Mouse (Mus musculus): ENCODE results near the gene Anapc2. TPM values are rescaled to one million over a fixed set of nuclear protein-coding genes. Genes with fewer than 3 reads are reported as not detected.

Gene Anapc2
- total and polyA plus RNA-seq, 3 experiments = 78.8 to 110 (median 82.7) TPM

DNA sequence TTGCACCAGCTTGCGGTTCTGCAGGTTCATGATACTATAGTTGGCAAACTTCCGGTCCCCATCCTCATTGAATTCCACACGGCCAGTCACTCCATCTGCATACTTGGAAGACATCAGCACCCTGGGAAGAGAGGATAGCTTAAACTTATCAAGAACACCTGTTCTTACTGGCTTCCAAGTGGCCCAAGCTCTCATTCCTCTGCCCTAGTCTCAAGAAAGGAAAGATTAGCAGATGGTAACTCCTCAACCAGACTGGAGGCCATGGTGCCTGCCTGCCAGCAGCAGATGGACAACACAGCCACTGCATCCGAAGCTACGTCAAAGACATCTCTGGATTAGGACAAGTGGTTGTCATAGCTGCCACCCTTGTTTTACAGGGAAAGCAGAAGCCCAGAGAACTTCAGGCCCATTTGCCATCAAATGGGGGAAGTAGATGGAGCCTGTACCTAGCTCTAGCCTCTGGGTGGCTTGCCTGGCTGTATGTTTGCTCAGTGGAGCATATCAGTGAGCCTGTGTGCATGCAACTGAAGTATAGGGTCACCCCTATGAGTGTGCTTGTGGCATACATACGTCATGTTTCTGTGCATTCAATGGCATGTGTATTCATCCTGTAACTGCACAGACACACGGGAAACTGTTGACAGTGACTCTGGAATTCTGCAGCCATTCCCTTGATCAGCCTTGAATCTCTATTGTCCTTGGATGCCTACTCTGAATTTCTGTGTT lies 31.8 kb downstream of the Anapc2 start:
- no peak for DNase-seq

DNA sequence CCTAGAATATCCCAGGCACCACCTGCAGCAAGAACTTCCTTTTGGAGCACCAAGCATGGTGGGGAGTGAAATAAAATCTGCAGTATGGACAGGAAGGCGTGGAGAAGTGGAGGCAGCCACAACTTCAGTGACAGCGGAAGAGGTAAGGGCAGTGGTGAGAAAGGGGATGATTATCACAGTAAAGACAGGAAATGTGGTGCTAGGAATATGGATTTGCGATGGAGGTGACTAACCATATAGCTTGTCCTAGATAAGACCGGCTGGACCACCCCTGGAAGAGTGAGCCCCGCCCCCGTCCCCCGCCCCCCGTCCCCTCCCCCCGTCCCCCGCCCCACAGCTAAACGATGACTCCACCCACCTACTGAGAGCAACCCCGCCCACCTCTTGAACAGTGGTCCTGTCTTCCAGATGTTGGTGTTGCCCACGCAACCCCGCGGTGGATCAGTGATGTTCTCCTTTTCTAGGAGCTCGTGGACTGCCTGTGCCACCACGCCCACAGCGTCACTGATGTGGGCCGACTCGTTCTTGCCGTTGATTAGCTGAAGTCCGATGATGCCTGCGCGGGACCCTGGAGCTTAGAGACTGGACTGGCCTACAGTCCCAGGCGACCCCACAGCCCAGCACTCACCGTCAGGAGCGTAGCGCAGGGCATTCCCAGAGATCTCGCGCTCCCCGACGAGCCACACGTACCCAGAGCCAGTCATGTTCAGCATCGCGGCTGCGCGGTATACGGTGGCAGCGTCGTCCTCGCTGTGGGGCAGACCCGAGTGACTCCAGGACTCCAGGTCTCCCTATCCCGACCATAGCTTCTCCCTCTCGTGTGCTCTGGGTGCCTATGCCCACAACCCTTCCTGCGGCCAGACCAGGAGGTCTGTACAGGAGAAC lies 32.6 kb downstream of the Anapc2 start:
- DNase-seq = peak; percentile 24

DNA sequence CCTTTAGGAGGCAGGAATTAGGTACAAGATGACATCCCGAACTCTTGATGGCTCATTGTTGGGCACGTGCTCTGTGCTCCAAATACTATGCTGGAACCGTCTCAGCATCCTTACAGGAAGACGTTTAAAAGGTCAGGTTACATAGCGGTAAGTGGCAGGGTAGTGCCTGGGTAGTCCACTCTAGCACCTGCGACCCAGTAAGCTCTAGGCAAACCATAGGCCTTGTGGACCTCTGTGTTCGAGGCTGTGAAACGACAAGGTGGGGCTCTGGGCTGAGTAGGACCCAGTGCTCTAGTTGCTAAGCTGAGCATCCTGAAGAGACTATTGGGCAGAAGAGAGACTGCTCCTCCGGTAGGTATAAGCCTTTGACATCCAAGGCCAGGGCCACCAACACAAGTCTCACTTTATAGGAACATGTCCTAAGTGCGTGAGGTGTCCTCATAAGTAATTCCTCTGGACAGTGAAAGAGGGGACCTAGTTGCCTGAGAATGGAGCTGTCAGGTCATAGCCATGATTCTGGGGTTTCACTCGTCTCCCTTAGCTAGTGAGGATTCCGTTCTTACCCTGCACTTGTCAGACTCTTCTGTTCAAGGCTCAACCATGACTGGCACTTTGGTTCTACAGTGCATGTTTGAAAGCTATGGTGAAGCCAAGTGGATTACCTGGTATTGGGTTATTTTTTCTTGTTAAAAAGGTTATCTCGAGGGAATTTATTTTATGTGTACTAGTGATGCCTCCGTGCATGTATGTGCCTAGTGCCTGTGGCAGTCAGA lies 33.5 kb downstream of the Anapc2 start:
- DNase-seq = no peak

DNA sequence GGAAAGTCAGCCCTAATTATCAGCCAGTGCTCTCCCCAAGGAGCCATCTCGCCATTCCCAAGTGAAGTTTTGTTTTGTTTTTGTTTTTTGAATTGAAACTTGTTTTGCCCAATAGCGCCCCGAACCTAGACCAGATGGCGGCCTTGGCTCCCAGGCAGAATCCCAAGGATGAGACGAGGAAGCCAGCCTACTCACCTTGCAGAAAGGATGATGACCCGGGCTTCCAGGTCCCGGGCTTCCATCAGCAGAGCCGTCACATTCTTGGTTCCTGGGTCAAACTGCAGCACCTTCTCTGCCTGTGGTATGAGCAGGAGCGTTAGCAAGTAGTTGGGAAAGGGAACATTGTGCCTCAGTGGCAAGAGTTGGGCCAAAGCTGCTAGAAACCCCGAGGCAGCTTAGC lies 37.9 kb downstream of the Anapc2 start:
- DNase-seq = no peak

DNA sequence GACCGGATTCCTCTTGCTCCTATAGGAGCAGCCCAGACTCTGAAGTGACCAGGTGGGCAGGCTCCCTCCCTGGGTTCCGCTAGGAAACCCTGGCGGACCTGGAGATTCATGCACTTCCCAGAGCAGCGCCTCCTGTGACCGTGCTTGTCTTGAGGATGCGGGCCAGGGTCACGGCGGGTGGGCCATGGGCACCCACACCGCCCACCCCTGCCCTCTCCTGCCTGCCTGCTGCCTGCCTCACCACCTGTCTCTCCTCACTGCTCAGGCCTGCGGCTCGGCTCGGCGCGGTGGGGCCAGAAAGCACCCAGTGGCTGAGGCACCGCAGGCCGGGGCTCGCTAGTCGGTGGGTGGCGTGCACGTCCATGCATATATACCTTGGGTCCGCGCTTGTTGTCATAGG lies 38.7 kb downstream of the Anapc2 start:
- no peak for DNase-seq

DNA sequence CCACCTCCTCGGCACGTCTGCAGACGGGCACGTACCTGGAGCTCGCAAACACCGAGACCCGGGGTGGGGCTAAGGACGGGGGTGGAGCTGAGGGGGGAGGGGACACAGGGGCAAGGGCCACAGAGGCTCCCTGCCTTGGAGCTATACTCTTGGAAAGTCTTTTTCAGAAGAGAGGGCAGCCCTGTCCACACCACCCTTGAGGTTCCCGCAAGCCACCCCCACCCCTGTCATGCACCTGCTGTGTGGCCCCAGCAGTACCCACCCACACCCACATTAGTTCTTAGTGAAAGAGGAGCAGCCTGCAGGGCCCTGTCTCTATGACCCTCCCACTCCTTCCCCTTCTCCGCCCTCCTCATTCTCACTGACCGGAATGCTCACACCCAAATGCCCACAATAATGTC lies 39.2 kb downstream of the Anapc2 start:
- no peak for DNase-seq

DNA sequence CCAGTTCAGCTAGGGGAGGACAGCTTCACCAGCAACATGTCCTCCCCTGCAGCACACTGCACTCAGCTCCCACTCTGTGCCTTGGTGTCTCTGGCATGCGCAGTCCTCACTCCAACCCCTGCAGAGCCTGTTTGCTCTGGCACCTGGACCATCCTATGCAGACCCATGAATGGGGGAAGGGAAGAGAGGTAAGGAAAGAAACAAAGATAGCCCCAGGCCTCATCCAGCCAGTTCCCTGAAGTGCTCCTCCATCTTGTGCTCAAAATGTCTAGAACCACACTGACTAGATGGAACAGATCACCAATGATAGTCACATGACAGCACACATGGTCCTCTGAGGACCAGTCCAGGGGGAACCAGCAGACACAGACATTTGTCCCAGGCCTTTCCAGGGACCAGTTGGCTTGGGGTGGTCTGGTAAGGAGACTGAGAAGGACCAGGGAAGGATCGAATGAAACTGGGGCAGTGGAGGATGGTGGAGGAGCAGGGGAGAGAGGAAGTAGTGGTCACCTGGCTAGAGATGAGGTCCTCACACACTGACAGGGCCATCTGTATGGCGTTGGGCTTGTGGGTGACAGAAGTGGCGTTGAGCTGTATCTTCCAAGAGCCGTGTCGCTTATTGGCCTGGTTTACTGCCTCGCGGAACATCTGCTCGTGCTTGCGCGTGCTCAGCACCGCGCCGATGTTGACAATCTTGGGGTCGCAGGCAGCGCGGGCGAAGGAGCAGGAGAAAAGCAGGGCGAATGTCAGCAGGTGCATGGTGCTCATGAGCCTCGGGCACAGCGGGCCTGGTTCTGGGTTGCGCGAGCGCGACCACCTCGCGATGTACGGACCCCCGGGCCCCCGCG lies 46.1 kb downstream of the Anapc2 start:
- DNase-seq = no peak

DNA sequence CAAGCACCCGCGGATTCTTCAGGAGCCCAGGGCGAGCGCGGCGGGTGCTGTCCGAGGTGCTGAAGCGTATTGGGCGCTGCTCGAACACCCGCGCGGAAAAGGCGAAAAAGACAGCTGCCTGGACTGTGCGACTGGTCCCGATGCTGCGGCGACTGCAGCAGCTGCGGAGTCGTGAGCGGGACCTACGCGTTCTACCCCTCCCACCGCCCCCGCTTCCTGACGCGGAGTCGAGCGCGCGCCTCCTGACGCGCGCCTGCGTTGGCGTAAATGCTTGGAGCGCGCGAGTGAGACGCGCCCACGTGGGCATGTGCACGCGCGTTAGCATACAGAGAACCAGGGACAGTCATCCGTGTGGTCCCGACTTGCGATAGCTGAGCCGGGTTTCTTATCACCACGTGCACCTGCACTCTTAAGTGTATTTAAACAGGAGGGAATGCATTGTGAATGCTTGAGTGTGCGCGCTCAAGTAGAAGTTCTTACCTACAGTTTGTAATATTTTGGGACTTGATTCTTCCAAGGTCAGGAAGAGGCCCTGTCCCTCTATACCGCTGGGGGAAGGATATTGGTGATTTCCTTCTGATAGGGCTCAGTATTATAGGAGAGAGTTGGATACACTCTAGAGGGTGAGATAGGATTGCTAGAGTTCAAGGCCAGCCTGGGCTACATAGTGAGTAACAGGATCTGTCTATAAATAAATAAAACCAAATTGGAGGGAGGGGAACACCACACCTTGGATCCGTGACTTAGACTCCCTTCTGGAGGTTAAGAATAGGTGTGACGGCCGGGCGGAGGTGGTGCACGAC lies 46.9 kb downstream of the Anapc2 start, which contains the start of gene Grin1:
TSS of gene Grin1 (minus strand) at position 217 of the 803 bp plus-strand sequence.
- peak; percentile 65 for DNase-seq

DNA sequence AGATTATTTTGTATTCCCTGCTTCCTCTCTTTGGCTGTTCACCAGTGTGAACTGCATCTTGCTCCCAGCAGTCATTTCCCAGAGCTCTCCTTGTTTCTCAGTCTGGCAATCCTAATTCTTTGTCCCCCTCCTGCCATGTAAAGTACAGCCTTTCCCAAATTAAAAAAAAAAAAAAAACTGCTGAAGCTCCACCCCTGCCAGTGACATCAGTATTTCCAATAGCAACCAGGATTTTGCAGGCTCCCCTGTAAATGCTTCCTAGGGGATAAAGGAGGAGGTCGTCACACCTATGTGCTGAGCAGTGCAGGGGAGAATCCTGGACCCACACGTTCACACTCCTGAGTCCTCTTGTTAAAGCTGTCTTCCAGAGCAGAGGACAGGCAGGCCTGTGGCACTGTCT lies 47.8 kb downstream of the Anapc2 start:
- DNase-seq = no peak

DNA sequence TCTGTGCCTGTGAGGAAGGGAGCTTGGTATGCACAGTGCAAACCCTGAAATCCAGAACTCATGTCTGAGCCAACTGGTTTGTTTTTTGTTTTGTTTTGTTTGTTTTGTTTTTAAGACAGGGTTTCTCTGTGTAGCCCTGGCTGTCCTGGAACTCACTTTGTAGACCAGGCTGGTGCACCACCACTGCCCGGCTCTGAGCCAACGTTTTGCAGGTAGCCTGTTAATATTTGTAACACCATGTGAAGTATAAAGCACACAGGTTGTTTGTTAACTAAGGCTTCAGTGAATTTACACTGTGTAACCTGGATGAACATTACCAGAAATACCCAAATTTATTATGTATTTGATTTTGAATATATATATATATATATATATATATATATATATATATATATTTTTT lies 53.8 kb downstream of the Anapc2 start:
- no peak for DNase-seq

DNA sequence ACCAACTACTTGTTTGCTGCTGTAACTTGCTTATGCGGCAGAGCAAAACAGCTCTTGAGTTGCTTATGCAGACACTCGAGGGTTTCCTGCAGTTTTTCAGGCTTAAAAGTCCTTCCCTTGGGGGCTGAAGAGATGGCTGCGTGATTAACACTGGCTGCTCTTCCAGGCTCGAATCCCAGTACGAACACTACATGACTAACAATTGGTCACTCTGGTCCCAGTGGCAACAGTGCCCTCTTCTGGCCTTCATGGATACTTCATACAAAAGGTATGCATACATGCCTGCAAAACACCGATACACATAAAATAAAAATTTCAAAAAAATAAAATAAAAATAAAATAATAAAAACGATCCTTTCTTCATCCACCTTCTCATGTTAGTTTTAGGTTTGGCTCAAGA lies 56.2 kb downstream of the Anapc2 start:
- no peak for DNase-seq

DNA sequence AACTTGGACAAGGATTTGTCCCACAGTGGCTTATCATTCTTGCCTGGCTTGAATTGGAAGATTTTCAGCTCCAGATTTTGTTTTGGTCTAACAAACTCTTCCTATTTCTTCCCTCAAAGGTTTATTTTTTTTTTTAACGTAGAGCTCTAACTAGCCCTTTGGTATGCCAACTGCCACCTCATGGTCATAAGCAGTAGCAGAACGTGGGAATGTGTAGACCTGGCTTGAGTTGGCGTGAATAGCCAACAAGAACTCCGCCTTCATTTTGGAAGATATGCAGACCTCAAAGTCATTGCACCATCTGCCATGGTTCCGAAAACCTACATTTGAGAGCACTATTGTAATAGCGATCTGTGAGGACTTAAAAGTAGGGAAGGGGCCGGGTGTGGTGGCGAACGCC lies 59.2 kb downstream of the Anapc2 start:
- DNase-seq = no peak

DNA sequence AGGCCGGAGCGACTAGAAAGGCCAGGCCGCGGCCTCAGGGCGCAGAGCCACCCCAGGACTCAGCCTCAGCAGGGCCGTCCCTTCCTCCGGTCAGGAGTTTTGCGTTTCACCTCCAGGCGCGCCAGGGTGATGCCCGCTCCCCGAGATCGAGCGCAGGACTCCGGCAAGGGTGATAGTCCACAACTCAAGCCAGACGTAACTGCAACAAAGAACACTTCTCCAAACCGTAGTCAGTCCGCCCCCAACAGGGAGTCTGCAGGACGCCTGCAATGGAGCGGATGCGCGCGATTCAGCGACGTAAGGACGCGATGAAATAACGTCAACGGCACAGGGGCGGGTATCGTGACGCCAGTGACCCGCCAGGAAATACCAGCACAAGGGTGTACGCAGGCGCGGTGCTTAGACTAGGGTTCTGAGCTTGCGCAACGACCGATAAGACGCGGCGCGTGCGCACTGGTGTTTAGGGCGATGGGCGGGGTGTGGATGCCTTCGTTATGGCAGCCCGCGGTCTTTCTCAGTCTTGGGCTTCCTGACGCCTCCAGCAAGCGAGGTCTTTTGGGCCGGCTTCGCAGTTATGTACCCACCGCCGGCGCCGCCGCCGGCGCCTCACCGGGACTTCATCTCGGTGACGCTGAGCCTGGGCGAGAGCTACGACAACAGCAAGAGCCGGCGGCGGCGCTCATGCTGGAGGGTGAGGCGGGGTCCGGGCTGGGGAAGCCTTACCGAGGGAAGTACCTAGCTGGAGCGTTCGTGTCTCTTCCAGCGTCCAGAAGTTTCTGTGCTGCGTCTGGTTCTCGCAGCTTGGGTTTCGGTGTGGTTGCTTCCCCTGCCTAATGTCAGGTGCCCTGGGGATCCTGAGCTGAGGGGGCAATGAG lies 60.2 kb downstream of the Anapc2 start, which contains the start of gene Man1b1:
TSS of gene Man1b1 (plus strand) at position 53 of the 875 bp plus-strand sequence.
- DNase-seq = peak; percentile 99

DNA sequence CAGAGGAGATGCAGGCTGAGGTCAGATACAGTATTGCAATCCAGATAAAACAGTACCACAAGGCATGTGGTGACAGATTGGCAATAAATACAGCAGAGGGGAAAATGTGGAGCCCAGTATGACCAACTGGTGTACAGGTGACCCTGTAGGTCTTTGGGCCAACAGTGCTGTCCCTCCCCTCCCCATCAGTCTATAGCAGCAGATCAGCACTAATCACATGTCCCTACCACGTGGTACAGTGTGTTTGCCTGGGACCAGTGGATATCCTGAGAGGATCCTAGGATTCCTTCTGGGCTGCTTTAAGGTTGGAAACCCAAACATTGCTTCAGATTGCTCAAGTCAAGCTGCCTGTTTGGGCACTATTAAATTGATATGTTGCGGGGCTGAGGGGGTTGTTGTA lies 61.3 kb downstream of the Anapc2 start:
- no peak for DNase-seq

Other genes starting within 250 kb of the Anapc2 start
Only the 30 nearest of the 34 such genes appear.
- under 1 TPM in 1 of 2 experiments, not detected in 1; 0.40 TPM for gene Entpd8, start 192.2 kb upstream of the Anapc2 start, total RNA-seq (2021)
- gene Entpd8, start 192.2 kb upstream of the Anapc2 start, polyA plus RNA-seq (2012; rRNA removed) = 0.08 and 0.11 TPM in 2 replicates
- not detected for gene Noxa1, start 177.3 kb upstream of the Anapc2 start, total RNA-seq (2021)
- gene Noxa1, start 177.3 kb upstream of the Anapc2 start, polyA plus RNA-seq (2012; rRNA removed) = not detected in 2 replicates
- 1 to 10 TPM; 1.9 to 3.6 TPM for gene Nrarp, start 91.7 kb upstream of the Anapc2 start, total RNA-seq (2021)
- 12.0 and 19.0 TPM in 2 replicates for gene Nrarp, start 91.7 kb upstream of the Anapc2 start, polyA plus RNA-seq (2012; rRNA removed)
- 10 to 100 TPM; 21.9 to 24.2 TPM for gene Tor4a, start 75.6 kb upstream of the Anapc2 start, total RNA-seq (2021)
- gene Tor4a, start 75.6 kb upstream of the Anapc2 start, polyA plus RNA-seq (2012; rRNA removed) = 51.3 and 60.0 TPM in 2 replicates
- 10 to 100 TPM; 36.3 to 57.4 TPM for gene Nelfb, start 61.0 kb upstream of the Anapc2 start, total RNA-seq (2021)
- gene Nelfb, start 61.0 kb upstream of the Anapc2 start, polyA plus RNA-seq (2012; rRNA removed) = 37.5 and 38.2 TPM in 2 replicates
- gene Stpg3, start 57.8 kb upstream of the Anapc2 start, total RNA-seq (2021) = not detected
- not detected in 2 replicates for gene Stpg3, start 57.8 kb upstream of the Anapc2 start, polyA plus RNA-seq (2012; rRNA removed)
- gene Fam166a, start 53.7 kb upstream of the Anapc2 start, total RNA-seq (2021) = not detected
- 0.15 and 0.16 TPM in 2 replicates for gene Fam166a, start 53.7 kb upstream of the Anapc2 start, polyA plus RNA-seq (2012; rRNA removed)
- 100 to 1,000 TPM; 303 to 312 TPM for gene Tubb4b, start 47.8 kb upstream of the Anapc2 start, total RNA-seq (2021)
- 210 and 267 TPM in 2 replicates for gene Tubb4b, start 47.8 kb upstream of the Anapc2 start, polyA plus RNA-seq (2012; rRNA removed)
- gene Slc34a3, start 38.1 kb upstream of the Anapc2 start, total RNA-seq (2021) = not detected
- not detected in 2 replicates for gene Slc34a3, start 38.1 kb upstream of the Anapc2 start, polyA plus RNA-seq (2012; rRNA removed)
- not detected for gene Rnf224, start 35.7 kb upstream of the Anapc2 start, total RNA-seq (2021)
- gene Rnf224, start 35.7 kb upstream of the Anapc2 start, polyA plus RNA-seq (2012; rRNA removed) = not detected in 2 replicates
- 1 to 10 TPM; 6.7 to 8.5 TPM for gene Rnf208, start 30.2 kb upstream of the Anapc2 start, total RNA-seq (2021)
- gene Rnf208, start 30.2 kb upstream of the Anapc2 start, polyA plus RNA-seq (2012; rRNA removed) = 25.8 and 36.4 TPM in 2 replicates
- gene Cysrt1, start 30.0 kb upstream of the Anapc2 start, total RNA-seq (2021) = not detected
- gene Cysrt1, start 30.0 kb upstream of the Anapc2 start, polyA plus RNA-seq (2012; rRNA removed) = 0.12 TPM in 1 of 2 replicates, not detected in the other
- 1 to 10 TPM; 3.1 to 3.2 TPM for gene AL732309.1, start 25.6 kb upstream of the Anapc2 start, total RNA-seq (2021)
- 21.7 and 22.6 TPM in 2 replicates for gene AL732309.1, start 25.6 kb upstream of the Anapc2 start, polyA plus RNA-seq (2012; rRNA removed)
- 10 to 100 TPM; 23.9 to 32.0 TPM for gene Tmem203, start 17.0 kb upstream of the Anapc2 start, total RNA-seq (2021)
- gene Tmem203, start 17.0 kb upstream of the Anapc2 start, polyA plus RNA-seq (2012; rRNA removed) = 114 and 116 TPM in 2 replicates
- 10 to 100 TPM in 1 of 2 experiments, 1 to 10 TPM in 1; 10.0 to 13.1 TPM for gene Tprn, start 9.9 kb upstream of the Anapc2 start, total RNA-seq (2021)
- gene Tprn, start 9.9 kb upstream of the Anapc2 start, polyA plus RNA-seq (2012; rRNA removed) = 13.6 and 14.6 TPM in 2 replicates
- 10 to 100 TPM; 37.6 to 46.1 TPM for gene Ssna1, start within 50 bp of the Anapc2 start, total RNA-seq (2021)
- gene Ssna1, start within 50 bp of the Anapc2 start, polyA plus RNA-seq (2012; rRNA removed) = 55.2 and 62.1 TPM in 2 replicates
- gene Tmem210, start 15.7 kb downstream of the Anapc2 start, total RNA-seq (2021) = not detected
- gene Tmem210, start 15.7 kb downstream of the Anapc2 start, polyA plus RNA-seq (2012; rRNA removed) = not detected in 2 replicates
- gene Lrrc26, start 17.4 kb downstream of the Anapc2 start, total RNA-seq (2021) = not detected
- not detected in 2 replicates for gene Lrrc26, start 17.4 kb downstream of the Anapc2 start, polyA plus RNA-seq (2012; rRNA removed)
- 10 to 100 TPM in 1 of 2 experiments, 1 to 10 TPM in 1; 8.3 to 13.3 TPM for gene Grin1, start 46.7 kb downstream of the Anapc2 start, total RNA-seq (2021)
- 15.3 and 16.4 TPM in 2 replicates for gene Grin1, start 46.7 kb downstream of the Anapc2 start, polyA plus RNA-seq (2012; rRNA removed)
- gene Man1b1, start 59.9 kb downstream of the Anapc2 start, total RNA-seq (2021) = 10 to 100 TPM; 53.6 to 59.9 TPM
- 10.3 and 13.5 TPM in 2 replicates for gene Man1b1, start 59.9 kb downstream of the Anapc2 start, polyA plus RNA-seq (2012; rRNA removed)
- 10 to 100 TPM; 34.2 to 38.5 TPM for gene Dpp7, start 83.9 kb downstream of the Anapc2 start, total RNA-seq (2021)
- gene Dpp7, start 83.9 kb downstream of the Anapc2 start, polyA plus RNA-seq (2012; rRNA removed) = 47.1 and 55.0 TPM in 2 replicates
- gene Uap1l1, start 93.2 kb downstream of the Anapc2 start, total RNA-seq (2021) = 10 to 100 TPM; 15.0 to 22.7 TPM
- gene Uap1l1, start 93.2 kb downstream of the Anapc2 start, polyA plus RNA-seq (2012; rRNA removed) = 28.4 and 41.5 TPM in 2 replicates
- gene Sapcd2, start 99.8 kb downstream of the Anapc2 start, total RNA-seq (2021) = under 1 TPM in 1 of 2 experiments, not detected in 1; 0.23 TPM
- gene Sapcd2, start 99.8 kb downstream of the Anapc2 start, polyA plus RNA-seq (2012; rRNA removed) = 3.9 and 4.4 TPM in 2 replicates
- gene Entpd2, start 123.4 kb downstream of the Anapc2 start, total RNA-seq (2021) = 1 to 10 TPM; 3.7 to 7.2 TPM
- gene Entpd2, start 123.4 kb downstream of the Anapc2 start, polyA plus RNA-seq (2012; rRNA removed) = 21.1 and 24.7 TPM in 2 replicates
- gene Npdc1, start 126.9 kb downstream of the Anapc2 start, total RNA-seq (2021) = 100 to 1,000 TPM; 128 to 145 TPM
- gene Npdc1, start 126.9 kb downstream of the Anapc2 start, polyA plus RNA-seq (2012; rRNA removed) = 685 and 775 TPM in 2 replicates
- under 1 TPM in 1 of 2 experiments, not detected in 1; 0.24 TPM for gene Fut7, start 150.8 kb downstream of the Anapc2 start, total RNA-seq (2021)
- gene Fut7, start 150.8 kb downstream of the Anapc2 start, polyA plus RNA-seq (2012; rRNA removed) = 0.10 and 0.40 TPM in 2 replicates
- gene Abca2, start 156.2 kb downstream of the Anapc2 start, total RNA-seq (2021) = 10 to 100 TPM; 32.1 to 42.7 TPM
- 86.8 and 118 TPM in 2 replicates for gene Abca2, start 156.2 kb downstream of the Anapc2 start, polyA plus RNA-seq (2012; rRNA removed)
- gene Clic3, start 184.4 kb downstream of the Anapc2 start, total RNA-seq (2021) = under 1 TPM in 1 of 2 experiments, not detected in 1; 0.66 TPM
- gene Clic3, start 184.4 kb downstream of the Anapc2 start, polyA plus RNA-seq (2012; rRNA removed) = 1.6 and 3.4 TPM in 2 replicates
- 10 to 100 TPM; 33.3 to 35.2 TPM for gene Paxx, start 188.6 kb downstream of the Anapc2 start, total RNA-seq (2021)
- gene Paxx, start 188.6 kb downstream of the Anapc2 start, polyA plus RNA-seq (2012; rRNA removed) = 85.9 and 124 TPM in 2 replicates
- gene Ptgds, start 197.6 kb downstream of the Anapc2 start, total RNA-seq (2021) = 1 to 10 TPM; 2.5 to 2.7 TPM
- gene Ptgds, start 197.6 kb downstream of the Anapc2 start, polyA plus RNA-seq (2012; rRNA removed) = 4.9 and 5.6 TPM in 2 replicates